In the genomic region with DNA sequence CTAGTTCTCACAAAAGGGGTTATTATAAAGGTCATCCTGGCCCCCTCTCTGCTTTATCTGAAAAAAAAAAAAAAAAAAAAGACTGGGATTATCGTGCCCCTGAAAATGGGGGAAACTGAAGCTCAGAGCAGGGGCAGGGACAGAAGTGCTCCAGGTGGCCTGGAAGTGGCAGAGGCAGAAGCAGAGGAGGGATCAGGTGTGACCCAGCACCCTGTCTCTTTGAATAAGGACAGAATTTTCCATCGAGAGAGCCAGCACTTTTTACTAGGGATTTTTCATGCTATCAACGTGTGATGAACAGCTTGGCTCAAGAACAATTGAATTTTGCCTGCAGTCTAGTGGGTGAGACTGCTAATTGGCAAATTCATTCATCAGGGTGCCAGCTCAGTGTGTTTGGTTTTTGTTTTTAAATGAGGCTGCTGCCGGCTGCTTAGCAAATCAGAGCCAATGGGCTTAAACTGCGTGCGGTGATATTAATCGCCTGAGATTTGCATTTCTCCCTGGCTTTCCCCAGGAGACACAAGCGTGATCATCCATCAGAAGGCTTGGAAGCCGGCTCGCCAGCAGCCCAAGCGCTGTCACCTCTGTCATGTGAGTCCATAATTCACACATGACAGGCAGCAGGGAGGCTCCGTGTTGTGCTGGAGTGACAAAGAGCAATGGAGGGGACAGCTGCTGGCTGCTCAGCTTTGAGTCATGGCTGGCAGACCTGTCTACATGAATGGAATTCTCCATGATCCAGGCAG, we compare ENCODE assay signal across 9 mouse cellular contexts. TPM values are rescaled to one million over a fixed set of nuclear protein-coding genes. Genes with fewer than 3 reads are reported as not detected.
DNase-seq lines count a peak whose midpoint lies in the region; ATAC-seq and TF ChIP-seq lines count a peak whose summit lies in the region.
"Had no signal": no experiment of that assay in that cellular context is flagged by ENCODE, and none has a peak within 500 bp of the region (broad histone marks: within the 10 kb centered on the region; RNA-seq: fewer than 3 reads in every experiment).

No protein-coding gene starts in this region.

- no peak for TF ChIP-seq CTCF in stomach, postnatal 0 days (IDR thresholded peaks at IDR 0.05; ENCODE audit: low read depth)

- no peaks in the 10 kb centered on the region for H3K27me3 ChIP-seq in limb, embryonic 14.5 days (ENCODE audit: control insufficient read depth, insufficient read depth, low read length)
- no peaks in the 10 kb centered on the region for H3K27me3 ChIP-seq in stomach, postnatal 0 days (ENCODE audit: control insufficient read depth, insufficient read depth, low read length)
- no peaks in the 10 kb centered on the region for H3K27me3 ChIP-seq in heart, embryonic 11.5 days (ENCODE audit: control insufficient read depth, insufficient read depth, low read length)
- H3K27me3 ChIP-seq: liver, embryonic 13.5 days had no signal

- no peak for DNase-seq in frontal cortex, postnatal 25 days (ENCODE audit: low spot score in 2 of 2)
- DNase-seq in fat pad, adult 2 months (ENCODE audit: extremely low read depth, low read depth, low spot score): peak; percentile 30
- DNase-seq in kidney, adult 8-10 months: peak; percentile 23 to 45
- DNase-seq in limb, embryonic 14.5 days (ENCODE audit: low spot score): no peak
- DNase-seq in stomach, postnatal 0 days (ENCODE audit: low spot score): no peak
- DNase-seq: liver, embryonic 13.5 days had no signal

- ATAC-seq in frontal cortex, adult (ENCODE audit: low TSS enrichment): peak; percentile 76
- peak; percentile 62; the same call in 1 of the 2 replicates for ATAC-seq in limb, embryonic 14.5 days (ENCODE audit: low FRiP score, low read depth)
- ATAC-seq in stomach, postnatal 0 days (ENCODE audit: low FRiP score, low TSS enrichment): peak; percentile 50; the same call in 1 of the 2 replicates
- ATAC-seq in megakaryocyte, adult 5-6 weeks (ENCODE audit: poor library complexity, severe bottlenecking): no peak
- ATAC-seq in heart, embryonic 11.5 days (replicated peaks; ENCODE audit: insufficient number of reproducible peaks, low FRiP score, low TSS enrichment): no peak; the same call in 1 of the 2 replicates

- H3K4me1 ChIP-seq in limb, embryonic 14.5 days (ENCODE audit: control insufficient read depth, insufficient read depth, low read length): no peaks in the 10 kb centered on the region
- 0 out of 2 replicates have a peak, but pooled peaks cover 2% of the 10 kb centered on the region for H3K4me1 ChIP-seq in stomach, postnatal 0 days (replicated peaks; ENCODE audit: control insufficient read depth, insufficient read depth)
- peaks cover 7% of the 10 kb centered on the region for H3K4me1 ChIP-seq in heart, embryonic 11.5 days (ENCODE audit: control insufficient read depth, insufficient read depth, low read length)

- no peak overlapping the region for H3K9ac ChIP-seq in limb, embryonic 14.5 days (ENCODE audit: low read depth, low read length, severe bottlenecking)
- no peak overlapping the region for H3K9ac ChIP-seq in stomach, postnatal 0 days (ENCODE audit: low read length)
- H3K9ac ChIP-seq in heart, embryonic 11.5 days (ENCODE audit: low read depth, low read length): no peak overlapping the region; the same call in 1 of the 2 replicates
- H3K9ac ChIP-seq: liver, embryonic 13.5 days had no signal

- 33% methylated on average over 12 of the region's 12 CpGs for WGBS in limb, embryonic 14.5 days
- WGBS in stomach, postnatal 0 days: 22% methylated on average over 12 of the region's 12 CpGs
- 53% methylated on average over 12 of the region's 12 CpGs for WGBS in heart, embryonic 11.5 days (ENCODE audit: insufficient replicate concordance)

- no peak overlapping the region for H3K4me2 ChIP-seq in limb, embryonic 14.5 days (replicated peaks; ENCODE audit: low read depth, low read length, severe bottlenecking)
- H3K4me2 ChIP-seq in stomach, postnatal 0 days (replicated peaks; ENCODE audit: low read depth): no peak overlapping the region
- H3K4me2 ChIP-seq in heart, embryonic 11.5 days: no peak overlapping the region
- H3K4me2 ChIP-seq: liver, embryonic 13.5 days had no signal

- TF ChIP-seq EP300 in stomach, postnatal 0 days (optimal IDR thresholded peaks at IDR 0.05): no peak

- TF ChIP-seq POLR2A in limb, embryonic 14.5 days (IDR thresholded peaks at IDR 0.05; ENCODE audit: borderline replicate concordance, extremely low read depth, insufficient read depth, insufficient read length): no peak

- H3K36me3 ChIP-seq in limb, embryonic 14.5 days (ENCODE audit: control insufficient read depth, insufficient read depth, low read length): no peaks in the 10 kb centered on the region
- no peaks in the 10 kb centered on the region for H3K36me3 ChIP-seq in stomach, postnatal 0 days (ENCODE audit: control insufficient read depth, insufficient read depth, low read length)
- H3K36me3 ChIP-seq in heart, embryonic 11.5 days (ENCODE audit: control insufficient read depth, insufficient read depth, low read length): no peaks in the 10 kb centered on the region
- H3K36me3 ChIP-seq: liver, embryonic 13.5 days had no signal

- H3K9me3 ChIP-seq in limb, embryonic 14.5 days (ENCODE audit: control insufficient read depth, low read length): no peaks in the 10 kb centered on the region
- no peaks in the 10 kb centered on the region for H3K9me3 ChIP-seq in stomach, postnatal 0 days (ENCODE audit: control insufficient read depth, low read length)
- no peaks in the 10 kb centered on the region for H3K9me3 ChIP-seq in heart, embryonic 11.5 days (replicated peaks; ENCODE audit: control insufficient read depth, low read length)
- H3K9me3 ChIP-seq: liver, embryonic 13.5 days had no signal

- H3K4me3 ChIP-seq in limb, embryonic 14.5 days (replicated peaks; ENCODE audit: low read length): no peak overlapping the region
- H3K4me3 ChIP-seq in stomach, postnatal 0 days (ENCODE audit: low read depth, low read length): no peak overlapping the region
- no peak overlapping the region for H3K4me3 ChIP-seq in heart, embryonic 11.5 days (ENCODE audit: low read depth, low read length)
- H3K4me3 ChIP-seq: liver, embryonic 13.5 days had no signal

- no peak overlapping the region for H3K27ac ChIP-seq in limb, embryonic 14.5 days (replicated peaks; ENCODE audit: low read depth, low read length)
- no peak overlapping the region for H3K27ac ChIP-seq in stomach, postnatal 0 days (replicated peaks)
- no peak overlapping the region for H3K27ac ChIP-seq in heart, embryonic 11.5 days (ENCODE audit: low read depth, low read length)
- H3K27ac ChIP-seq: liver, embryonic 13.5 days had no signal

RNA-seq across cellular contexts. Expression of a gene that starts 40.4 kb away (rescaled TPM):
- polyA plus RNA-seq in limb, embryonic 14.5 days (2012; rRNA removed): 25.9 and 30.3 TPM in 2 replicates
- 12.7 and 20.3 TPM in 2 replicates for polyA plus RNA-seq in limb, embryonic 14.5 days (2014; fragmentation: Nextera tagmentation; extraction: Ambion mirVana)
- polyA plus RNA-seq in stomach, postnatal 0 days (2015; fragmentation: Nextera tagmentation; extraction: Ambion mirVana): 14.1 and 14.2 TPM in 2 replicates
- total RNA-seq in megakaryocyte, adult 5-6 weeks (2015): 2.3 and 5.2 TPM in 2 replicates
- 5.4 and 15.1 TPM in 2 replicates for total RNA-seq in megakaryocyte, adult 5-6 weeks (2017)
- polyA plus RNA-seq in heart, embryonic 11.5 days (2014; fragmentation: Nextera tagmentation; extraction: Ambion mirVana): 5.7 and 10.0 TPM in 2 replicates

Comparison
In these comparisons a context has a peak if more than half of its experiments do, and no peak if none do; other contexts are left out.
1. ATAC-seq: peak in frontal cortex, adult (single experiment), limb, embryonic 14.5 days (single experiment) and stomach, postnatal 0 days (single experiment); none in megakaryocyte, adult 5-6 weeks (single experiment) and heart, embryonic 11.5 days (single experiment).
2. DNase-seq: peak in fat pad, adult 2 months (single experiment) and kidney, adult 8-10 months (2 of 2); none in frontal cortex, postnatal 25 days (0 of 2), limb, embryonic 14.5 days (single experiment) and stomach, postnatal 0 days (single experiment).